Mouse (Mus musculus): ENCODE measurements at regions not wholly inside any gene's neighbourhood (a gene's known extent, or its start where the extent isn't known, plus 50 kb on each side); places are given as distances from the start of the nearest gene placed in this dataset.

DNA sequence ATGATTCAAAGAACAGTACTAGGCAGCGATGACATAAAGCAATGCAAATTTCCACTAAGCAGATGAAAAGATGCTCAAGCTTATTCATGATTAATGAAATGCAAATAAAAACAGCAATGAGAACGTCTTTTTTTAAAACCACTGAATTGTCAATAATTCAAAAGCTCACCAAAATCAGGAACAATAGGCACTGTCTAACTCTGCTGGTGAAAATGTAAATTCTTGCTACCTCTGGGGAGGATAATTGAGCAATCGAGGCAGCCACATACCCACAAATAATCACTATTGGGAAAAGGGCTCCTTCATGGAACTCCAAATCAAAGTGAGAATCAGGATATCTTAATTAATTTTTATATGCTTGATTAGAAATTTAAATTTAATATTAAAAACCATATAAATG, 663.3 kb downstream of the Smarca1 start:
- Histone ChIP-seq H3K4me3 (ENCODE audit: control insufficient read depth, insufficient read depth, low read length) (no peak overlapping the region), H3K27me3 (ENCODE audit: control insufficient read depth, insufficient read depth, low read length) (no peaks in the 10 kb centered on the region), H3K27ac (ENCODE audit: control insufficient read depth, insufficient read depth, low read length) (no peak overlapping the region), H3K4me1 (replicated peaks; ENCODE audit: control insufficient read depth, insufficient read depth, low read length) (no peaks in the 10 kb centered on the region), H3K36me3 (ENCODE audit: control insufficient read depth, insufficient read depth, low read length) (no peaks in the 10 kb centered on the region)
- no peak for DNase-seq
- 79% methylated on average over 3 of the region's 3 CpGs for WGBS
- no peak for TF ChIP-seq POLR2A (IDR thresholded peaks at IDR 0.05; ENCODE audit: control insufficient read depth, extremely low read depth, insufficient read depth, low read length, poor library complexity)
- no peak for TF ChIP-seq CTCF (IDR thresholded peaks at IDR 0.05; ENCODE audit: borderline replicate concordance, control insufficient read depth, extremely low read depth, insufficient read depth, low read length, poor library complexity)

DNA sequence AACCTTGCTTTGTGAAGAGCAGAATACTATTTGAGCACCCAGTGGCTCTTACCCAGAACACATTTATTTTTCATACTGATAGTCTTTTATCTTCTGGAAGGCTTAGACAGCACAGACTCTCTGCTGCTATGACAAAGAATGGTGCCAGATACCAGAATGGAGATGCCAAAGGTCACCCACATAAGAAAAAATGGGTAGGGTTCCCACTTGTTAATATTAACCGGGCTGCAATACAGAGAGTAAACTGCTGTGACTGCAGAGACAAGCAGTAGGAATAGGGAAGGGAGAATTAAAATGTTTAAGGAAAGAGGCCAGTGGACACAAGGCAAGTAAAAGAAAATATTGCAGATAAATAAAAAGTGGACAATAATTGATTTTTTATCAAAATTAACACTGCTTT, 709.9 kb downstream of the Smarca1 start:
- Histone ChIP-seq H3K27me3 (ENCODE audit: control insufficient read depth, insufficient read depth, low read length) (no peaks in the 10 kb centered on the region), H3K4me1 (replicated peaks; ENCODE audit: control insufficient read depth, insufficient read depth, low read length) (no peaks in the 10 kb centered on the region), H3K27ac (ENCODE audit: control insufficient read depth, insufficient read depth, low read length) (no peak overlapping the region), H3K4me3 (ENCODE audit: control insufficient read depth, insufficient read depth, low read length) (no peak overlapping the region), H3K36me3 (ENCODE audit: control insufficient read depth, insufficient read depth, low read length) (no peaks in the 10 kb centered on the region)
- TF ChIP-seq POLR2A (IDR thresholded peaks at IDR 0.05; ENCODE audit: control insufficient read depth, extremely low read depth, insufficient read depth, low read length, poor library complexity), result no peak
- no peak for TF ChIP-seq CTCF (IDR thresholded peaks at IDR 0.05; ENCODE audit: borderline replicate concordance, control insufficient read depth, extremely low read depth, insufficient read depth, low read length, poor library complexity)
- 100% methylated on average over 1 of the region's 1 CpGs for WGBS
- no peak for DNase-seq

DNA sequence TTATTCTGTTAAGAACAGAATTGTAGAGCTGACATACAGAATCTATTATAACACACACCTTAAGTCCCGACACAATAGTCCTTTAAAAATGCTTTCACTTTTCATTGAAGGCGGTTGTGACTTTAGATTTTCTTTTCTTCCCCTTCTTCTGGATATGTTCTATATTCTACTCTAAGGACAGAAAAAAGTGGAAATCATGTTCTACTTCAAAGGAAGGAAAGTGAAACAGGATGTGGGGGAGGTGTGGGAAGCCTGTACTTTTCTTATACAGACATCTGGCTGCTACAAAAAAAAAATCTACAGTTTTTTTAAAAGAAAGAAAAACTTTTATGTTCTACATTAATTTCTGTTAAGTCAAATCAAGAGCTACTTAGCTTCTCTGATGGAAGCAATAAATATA, 735.0 kb downstream of the Smarca1 start:
- H3K27me3 ChIP-seq (ENCODE audit: control insufficient read depth, insufficient read depth, low read length), result no peaks in the 10 kb centered on the region
- peak; percentile 1 for DNase-seq
- WGBS, result 8% methylated on average over 2 of the region's 2 CpGs
- H3K36me3 ChIP-seq (ENCODE audit: control insufficient read depth, insufficient read depth, low read length), result no peaks in the 10 kb centered on the region
- no peak overlapping the region for H3K27ac ChIP-seq (ENCODE audit: control insufficient read depth, insufficient read depth, low read length)
- no peaks in the 10 kb centered on the region for H3K4me1 ChIP-seq (replicated peaks; ENCODE audit: control insufficient read depth, insufficient read depth, low read length)
- no peak overlapping the region for H3K4me3 ChIP-seq (ENCODE audit: control insufficient read depth, insufficient read depth, low read length)
- TF ChIP-seq POLR2A (IDR thresholded peaks at IDR 0.05; ENCODE audit: control insufficient read depth, extremely low read depth, insufficient read depth, low read length, poor library complexity), result no peak
- TF ChIP-seq CTCF (IDR thresholded peaks at IDR 0.05; ENCODE audit: borderline replicate concordance, control insufficient read depth, extremely low read depth, insufficient read depth, low read length, poor library complexity), result no peak

DNA sequence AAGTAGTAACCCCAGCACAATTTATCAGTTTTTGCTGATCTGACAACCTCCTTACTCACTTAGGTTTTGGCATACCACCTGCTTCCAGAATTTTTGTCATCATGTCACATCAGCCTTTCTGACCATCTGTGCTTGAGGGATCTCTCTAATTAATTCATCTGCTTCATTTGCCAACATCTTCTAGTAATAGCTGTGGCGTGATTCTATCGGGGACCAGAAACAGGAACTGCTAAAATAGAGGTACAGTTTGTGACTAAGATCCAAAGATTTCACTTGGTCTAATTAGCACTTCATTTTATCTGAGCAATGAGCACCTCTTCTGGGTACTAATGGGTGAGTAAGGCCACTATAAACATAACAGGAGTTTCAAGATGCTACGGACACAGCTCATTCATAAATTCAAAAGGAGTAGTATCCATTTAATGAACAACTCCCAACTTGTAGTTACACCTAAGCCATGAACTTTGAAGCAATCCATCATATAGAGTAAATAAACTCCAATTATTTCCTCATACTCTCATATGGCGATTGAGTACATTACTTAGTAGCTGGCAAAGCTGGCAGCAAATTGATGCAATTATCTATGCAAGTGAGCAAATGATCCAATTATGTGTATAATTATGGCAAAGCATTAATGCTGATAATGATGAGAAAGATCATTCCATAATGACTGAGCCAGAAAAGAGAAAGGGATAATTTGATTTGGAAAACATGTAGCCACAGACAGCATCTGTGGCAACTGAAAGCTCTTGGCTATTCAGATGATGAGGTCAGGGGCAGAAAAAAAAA, 768.4 kb downstream of the Smarca1 start:
- no peaks in the 10 kb centered on the region for H3K36me3 ChIP-seq (ENCODE audit: control insufficient read depth, insufficient read depth, low read length)
- no peak for DNase-seq
- no peak overlapping the region for H3K4me3 ChIP-seq (ENCODE audit: control insufficient read depth, insufficient read depth, low read length)
- H3K27ac ChIP-seq (ENCODE audit: control insufficient read depth, insufficient read depth, low read length), result no peak overlapping the region
- WGBS, result 92% methylated on average over 4 of the region's 4 CpGs
- TF ChIP-seq POLR2A (IDR thresholded peaks at IDR 0.05; ENCODE audit: control insufficient read depth, extremely low read depth, insufficient read depth, low read length, poor library complexity), result no peak
- no peaks in the 10 kb centered on the region for H3K4me1 ChIP-seq (replicated peaks; ENCODE audit: control insufficient read depth, insufficient read depth, low read length)
- H3K27me3 ChIP-seq (ENCODE audit: control insufficient read depth, insufficient read depth, low read length), result no peaks in the 10 kb centered on the region
